Comparison of ENCODE assay signal across 19 mouse cellular contexts in the genomic region with DNA sequence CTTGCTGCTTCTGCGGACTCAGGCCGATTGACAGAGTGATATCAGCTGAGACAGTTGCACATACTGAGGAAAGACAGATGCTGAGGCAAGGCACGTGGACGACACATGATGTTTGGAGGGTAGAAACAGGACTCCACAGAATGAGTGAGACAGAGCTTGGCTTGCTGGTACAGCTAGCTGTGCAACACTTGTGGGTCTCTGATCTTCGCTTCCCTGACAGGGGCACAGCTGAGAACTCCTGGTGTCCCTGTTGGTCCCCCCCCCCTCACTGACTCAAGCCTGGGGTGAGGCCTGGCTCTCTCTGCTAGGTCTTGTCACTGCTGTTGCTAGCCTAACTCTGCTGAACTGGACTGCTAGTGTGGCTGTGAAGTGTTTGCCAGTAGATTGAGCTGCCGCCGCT. TPM values are rescaled to one million over a fixed set of nuclear protein-coding genes. Genes with fewer than 3 reads are reported as not detected.
"Had no signal": no experiment of that assay in that cellular context is flagged by ENCODE, and none has a peak within 500 bp of the region (broad histone marks: within the 10 kb centered on the region; RNA-seq: fewer than 3 reads in every experiment).

No protein-coding gene starts in this region.

- H3K36me3 ChIP-seq: lung, embryonic 15.5 days; stomach, embryonic 15.5 days had no signal

- H3K9me3 ChIP-seq: lung, embryonic 15.5 days; midbrain, embryonic 12.5 days; neural tube, embryonic 12.5 days; stomach, embryonic 15.5 days had no signal

- ATAC-seq: liver, postnatal 0 days; lung, postnatal 0 days had no signal

- H3K27me3 ChIP-seq: lung, embryonic 15.5 days; megakaryocyte, embryonic 14.5 days; midbrain, embryonic 12.5 days; neural tube, embryonic 12.5 days; stomach, embryonic 15.5 days had no signal

- H3K4me3 ChIP-seq: lung, embryonic 15.5 days; megakaryocyte, embryonic 14.5 days; midbrain, embryonic 12.5 days; neural tube, embryonic 12.5 days; stomach, embryonic 15.5 days had no signal

- DNase-seq: liver, postnatal 0 days; lung, adult 2 months; lung, postnatal 14 days; lung, postnatal 36 days; midbrain, embryonic 14.5 days; right cerebral cortex, postnatal 14 days; thymus, adult 2 months; thymus, postnatal 25 days; thymus, postnatal 4 days had no signal

- H3K9ac ChIP-seq: liver, postnatal 0 days; lung, embryonic 15.5 days; midbrain, embryonic 12.5 days; neural tube, embryonic 12.5 days; stomach, embryonic 15.5 days had no signal

- H3K4me2 ChIP-seq: lung, embryonic 15.5 days; midbrain, embryonic 12.5 days; neural tube, embryonic 12.5 days; stomach, embryonic 15.5 days had no signal

- H3K27ac ChIP-seq: lung, embryonic 15.5 days; macrophage; midbrain, embryonic 12.5 days; neural tube, embryonic 12.5 days; stomach, embryonic 15.5 days; stomach, postnatal 0 days had no signal

RNA-seq across cellular contexts. Expression of a gene that starts 18.7 kb away (rescaled TPM):
- total RNA-seq: monocyte, adult 5-6 weeks; neutrophil, adult 5-6 weeks had no signal
